Mouse (Mus musculus) erythroblast, embryonic 14.5 days (primary cell): ENCODE results near the gene Wdr75. TPM values are rescaled to one million over a fixed set of nuclear protein-coding genes. Genes with fewer than 3 reads are reported as not detected.

ENCODE experiments used
- H3K27me3 ChIP-seq: 2 replicates; pipeline ENCODE4 v1.6.1; 2012; ENCODE audit warnings: inconsistent platforms; ENCODE audit not compliant: control insufficient read depth
- H3K36me3 ChIP-seq: 2 replicates; pipeline ENCODE4 v1.6.1; 2012; ENCODE audit warnings: mild to moderate bottlenecking, inconsistent platforms; ENCODE audit not compliant: control insufficient read depth
- H3K4me1 ChIP-seq: 2 replicates; pipeline ENCODE4 v1.6.1; 2012; ENCODE audit warnings: inconsistent platforms; ENCODE audit not compliant: control insufficient read depth
- H3K4me3 ChIP-seq: replicated peaks from 2 replicates; pipeline ENCODE3; 2012; ENCODE audit warnings: moderate library complexity, mild to moderate bottlenecking, inconsistent platforms
- H3K9me3 ChIP-seq: 2 replicates; pipeline ENCODE4 v1.6.1; 2012; ENCODE audit warnings: low read length, inconsistent platforms, mixed read lengths; ENCODE audit not compliant: control insufficient read depth
- GATA1 ChIP-seq: IDR thresholded peaks from 2 replicates; pipeline ENCODE4 v1.6.1; 2012; ENCODE audit warnings: low read length, inconsistent platforms, mixed read lengths
- TAL1 ChIP-seq: IDR thresholded peaks from 3 replicates; pipeline ENCODE4 v1.6.1; 2012; ENCODE audit warnings: low read length, inconsistent platforms, mixed read lengths
- polyA plus RNA-seq: library from polyadenylated mRNA; stranded (reverse); fragments of >175 nt; gene quantifications from 2 replicates; pipeline ENCODE4 v1.2.3, GENCODE M21; 2012

Wdr75 gene
- polyA plus RNA-seq: 0.16 and 0.21 TPM in 2 replicates

DNA sequence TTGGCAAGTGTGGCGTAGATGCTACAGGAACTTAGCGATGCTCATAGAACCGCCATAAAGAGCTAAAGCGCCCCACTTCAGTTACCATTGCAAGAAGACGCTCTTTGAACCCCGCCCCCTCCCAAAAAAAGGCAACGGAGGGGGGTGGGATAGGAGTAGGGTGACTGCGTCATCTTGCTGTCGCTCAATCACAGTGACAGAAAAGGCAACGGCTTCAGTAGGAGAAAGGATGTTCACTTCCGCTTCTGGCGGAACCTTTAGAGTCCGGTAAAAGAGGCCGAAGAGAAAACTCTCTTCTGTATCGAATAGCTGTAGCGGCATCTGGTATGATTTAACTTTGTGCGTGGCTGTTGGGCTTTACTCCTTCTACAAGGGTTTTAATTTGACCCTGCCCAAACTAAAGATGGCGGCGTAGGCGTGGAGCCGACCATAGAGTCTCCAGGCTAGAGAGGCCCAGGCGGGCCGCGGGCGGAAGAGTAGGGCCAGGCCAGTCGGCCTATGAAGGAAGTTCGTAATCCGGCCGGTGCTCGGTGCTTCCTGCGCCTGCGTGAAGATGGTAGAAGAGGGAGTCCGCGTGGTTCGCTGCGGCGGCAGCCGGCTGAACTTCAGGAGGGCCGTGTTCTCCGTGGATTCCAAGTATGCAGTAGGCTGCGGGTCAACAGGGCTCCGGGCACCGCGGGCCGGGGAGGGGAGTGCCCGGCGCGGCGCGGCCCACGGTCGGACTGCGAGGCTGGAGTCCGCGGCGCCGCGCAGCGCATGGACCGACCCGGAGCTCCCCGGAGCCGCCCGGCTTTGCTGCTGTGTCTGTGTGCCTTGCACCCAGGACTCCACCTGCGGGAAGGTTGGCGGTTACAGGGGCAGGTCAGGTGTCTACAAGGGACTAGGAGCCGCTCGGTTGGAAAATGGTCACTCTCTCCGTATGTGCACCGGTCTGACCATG, at the start of gene Wdr75:
Wdr75 (plus strand) TSS at position 198 of the 940 bp plus-strand sequence.
- no peaks in the 10 kb centered on the region for H3K27me3 ChIP-seq

GRCm38 (mm10) chr1:45755902-45756301, 39.1 kb upstream of the Wdr75 start:
- no peak for TF ChIP-seq GATA1
- TF ChIP-seq TAL1: no peak
- no peaks in the 10 kb centered on the region for H3K36me3 ChIP-seq
- no peak overlapping the region for H3K4me3 ChIP-seq
- H3K9me3 ChIP-seq: no peaks in the 10 kb centered on the region
- peaks cover 8% of the 10 kb centered on the region for H3K4me1 ChIP-seq
- no peaks in the 10 kb centered on the region for H3K27me3 ChIP-seq

More for the DNA sequence above, at the start of gene Wdr75:
- peaks cover 17% of the 10 kb centered on the region for H3K36me3 ChIP-seq
- H3K4me3 ChIP-seq: peak within 1 kb of the TSS; percentile 86
- H3K4me1 ChIP-seq: peaks cover 26% of the 10 kb centered on the region
- H3K9me3 ChIP-seq: no peaks in the 10 kb centered on the region
- TF ChIP-seq GATA1: no peak
- no peak for TF ChIP-seq TAL1

- Histone ChIP-seq H3K4me1 (peaks cover 16% of the 10 kb centered on the region), H3K27me3 (no peaks in the 10 kb centered on the region), H3K4me3 (no peak overlapping the region), H3K36me3 (no peaks in the 10 kb centered on the region), H3K9me3 (no peaks in the 10 kb centered on the region)
- TF ChIP-seq GATA1 (no peak), TAL1 (no peak)
Observed at GRCm38 (mm10) chr1:45756707-45757106, 38.3 kb upstream of the Wdr75 start.

DNA sequence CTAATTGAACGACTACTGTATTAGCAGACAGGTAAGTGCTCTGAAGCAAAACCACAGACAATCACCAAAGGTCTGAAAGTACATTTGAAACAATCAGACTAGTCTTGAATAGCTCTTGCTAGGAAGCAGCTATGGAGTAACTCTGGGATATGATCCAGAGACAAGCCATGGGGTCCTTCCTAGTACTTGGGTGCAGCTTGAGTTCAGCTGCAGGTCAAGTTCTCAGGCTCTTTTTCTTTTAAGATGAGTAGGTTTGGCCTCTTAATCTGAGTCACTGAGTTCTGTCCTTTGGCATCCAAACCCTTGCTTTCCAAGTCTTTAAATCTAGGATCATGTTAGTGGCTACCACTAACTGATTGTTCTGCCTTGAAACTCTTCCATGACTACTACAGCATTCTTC, 37.0 kb upstream of the Wdr75 start:
- H3K4me3 ChIP-seq: no peak overlapping the region
- H3K27me3 ChIP-seq: no peaks in the 10 kb centered on the region
- H3K4me1 ChIP-seq: peaks cover 22% of the 10 kb centered on the region
- TF ChIP-seq GATA1 (no peak), TAL1 (no peak)
- no peaks in the 10 kb centered on the region for H3K9me3 ChIP-seq
- H3K36me3 ChIP-seq: no peaks in the 10 kb centered on the region

- no peaks in the 10 kb centered on the region for H3K27me3 ChIP-seq
- H3K4me3 ChIP-seq: no peak overlapping the region
- H3K36me3 ChIP-seq: no peaks in the 10 kb centered on the region
- H3K4me1 ChIP-seq: peaks cover 22% of the 10 kb centered on the region
- TF ChIP-seq TAL1 (no peak), GATA1 (no peak)
- H3K9me3 ChIP-seq: no peaks in the 10 kb centered on the region
Observed at GRCm38 (mm10) chr1:45760667-45761467, 34.1 kb upstream of the Wdr75 start.

DNA sequence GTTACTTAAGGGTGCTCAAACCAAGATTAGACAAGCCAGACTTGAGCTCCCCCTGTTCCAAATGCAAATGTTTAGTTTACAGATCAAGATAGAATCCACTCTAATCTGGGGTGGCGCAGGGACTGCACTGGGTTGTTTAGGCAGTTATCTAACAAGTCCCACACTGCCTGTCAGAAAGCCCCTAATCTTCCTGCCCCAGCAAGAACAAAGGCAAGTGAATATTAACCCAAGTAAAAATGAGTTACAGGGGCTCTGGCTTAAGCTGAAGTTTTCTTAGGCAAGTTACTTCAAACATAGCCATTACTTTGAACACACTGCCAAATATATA, 33.5 kb upstream of the Wdr75 start:
- Histone ChIP-seq H3K9me3 (no peaks in the 10 kb centered on the region), H3K27me3 (no peaks in the 10 kb centered on the region), H3K4me3 (no peak overlapping the region), H3K36me3 (no peaks in the 10 kb centered on the region), H3K4me1 (peaks cover 18% of the 10 kb centered on the region)
- TF ChIP-seq TAL1 (peak; percentile 41; the same call in 2 of the 3 replicates), GATA1 (peak; percentile 54)

- Histone ChIP-seq H3K9me3 (no peaks in the 10 kb centered on the region), H3K36me3 (no peaks in the 10 kb centered on the region), H3K4me3 (no peak overlapping the region), H3K4me1 (peaks cover 17% of the 10 kb centered on the region), H3K27me3 (no peaks in the 10 kb centered on the region)
- no peak for TF ChIP-seq GATA1
Observed at GRCm38 (mm10) chr1:45765678-45766077, 29.3 kb upstream of the Wdr75 start.

DNA sequence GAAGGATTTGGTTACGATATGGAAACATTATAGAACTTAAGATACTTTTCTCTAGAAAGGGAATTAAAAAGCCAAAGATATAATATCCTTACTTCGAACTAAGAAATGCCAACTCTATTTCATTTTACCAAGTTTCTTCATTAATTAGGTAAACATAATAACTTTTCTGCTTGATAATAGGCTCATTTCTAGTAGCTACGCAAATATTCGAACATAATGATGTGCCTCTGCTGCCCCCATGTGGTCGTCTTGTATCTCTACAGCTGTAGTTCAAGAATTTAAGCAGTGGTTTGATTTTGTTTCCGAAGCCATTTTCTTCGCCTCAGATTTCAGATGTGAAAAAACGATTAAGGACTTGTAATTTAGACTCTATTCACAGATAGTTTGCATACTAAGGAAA, 28.8 kb upstream of the Wdr75 start:
- Histone ChIP-seq H3K4me3 (no peak overlapping the region), H3K27me3 (no peaks in the 10 kb centered on the region), H3K4me1 (peaks cover 12% of the 10 kb centered on the region), H3K36me3 (no peaks in the 10 kb centered on the region), H3K9me3 (no peaks in the 10 kb centered on the region)
- TF ChIP-seq GATA1 (no peak), TAL1 (no peak)

- TF ChIP-seq GATA1 (no peak), TAL1 (no peak)
- Histone ChIP-seq H3K27me3 (no peaks in the 10 kb centered on the region), H3K4me3 (no peak overlapping the region), H3K9me3 (no peaks in the 10 kb centered on the region), H3K4me1 (no peaks in the 10 kb centered on the region), H3K36me3 (no peaks in the 10 kb centered on the region)
Observed at GRCm38 (mm10) chr1:45767533-45767932, 27.4 kb upstream of the Wdr75 start.
